Mouse (Mus musculus) G1E (cell line): ENCODE data around the gene Zdhhc13. TPM values are rescaled to one million over a fixed set of nuclear protein-coding genes. Genes with fewer than 3 reads are reported as not detected.

ENCODE experiments used
- ATAC-seq: 2 replicates; pipeline ENCODE4 v1.8.0; 2016; ENCODE audit warnings: mild to moderate bottlenecking; ENCODE audit not compliant: insufficient number of reproducible peaks, poor library complexity, low FRiP score, severe bottlenecking; ENCODE audit errors: extremely low read depth
- DNase-seq: peaks from one replicate; pipeline ENCODE4 v3.0.0; 2012; ENCODE audit warnings: low spot score
- H3K27me3 ChIP-seq: 2 replicates; pipeline ENCODE4 v1.6.1; 2012; ENCODE audit warnings: mild to moderate bottlenecking, low read length, inconsistent platforms; ENCODE audit not compliant: insufficient read depth
- H3K36me3 ChIP-seq: replicated peaks from 2 replicates; pipeline ENCODE3; 2012; ENCODE audit warnings: mild to moderate bottlenecking, inconsistent platforms
- H3K4me1 ChIP-seq: 2 replicates; pipeline ENCODE4 v1.6.1; 2012; ENCODE audit warnings: low read depth, low read length, inconsistent platforms, mixed read lengths; ENCODE audit not compliant: insufficient read depth
- H3K4me3 ChIP-seq: 2 replicates; pipeline ENCODE4 v1.5.1; 2012; ENCODE audit warnings: low read depth, mild to moderate bottlenecking, inconsistent platforms, low read length, moderate library complexity, mixed read lengths
- H3K9me3 ChIP-seq: replicated peaks from 2 replicates; pipeline ENCODE4 v1.6.1; 2012; ENCODE audit warnings: inconsistent platforms
- CTCF ChIP-seq: IDR thresholded peaks from 2 replicates; pipeline ENCODE4 v1.5.1; 2012; ENCODE audit warnings: low read depth, low read length, inconsistent platforms, mixed read lengths
- GATA1 ChIP-seq: IDR thresholded peaks from 2 replicates; pipeline ENCODE4 v1.6.1; 2012; ENCODE audit warnings: borderline replicate concordance, low read length, inconsistent platforms, mixed read lengths
- GATA2 ChIP-seq: IDR thresholded peaks from 2 replicates; pipeline ENCODE4 v1.6.1; 2012; ENCODE audit warnings: low read depth, low read length, inconsistent platforms, borderline replicate concordance
- POLR2AphosphoS5 ChIP-seq: IDR thresholded peaks from 2 replicates; pipeline ENCODE4 v1.6.1; 2012; ENCODE audit warnings: low read depth, low read length, inconsistent platforms; ENCODE audit not compliant: insufficient replicate concordance
- TAL1 ChIP-seq: conservative IDR thresholded peaks from 2 replicates; pipeline ENCODE4 v1.6.1; 2012; ENCODE audit warnings: low read depth, low read length, inconsistent platforms, mixed read lengths
- polyA plus RNA-seq: library from polyadenylated mRNA; stranded (reverse); fragments of >175 nt; gene quantifications from 2 replicates; pipeline ENCODE4 v1.2.3, GENCODE M21; 2012
- total RNA-seq, 2 experiments: library from RNA; stranded (forward) in 1 of 2; stranded (reverse) in 1 of 2; fragments of 200-1000 nt in 1 of 2; fragments of >200 nt in 1 of 2; fragmentation: Nextera tagmentation in 1 of 2; gene quantifications; 2 replicates each; pipeline ENCODE4 v1.2.3; 2014 to 2017

Zdhhc13 gene
- total and polyA plus RNA-seq, 3 experiments, result 6.5 to 37.5 (median 31.0) TPM

DNA sequence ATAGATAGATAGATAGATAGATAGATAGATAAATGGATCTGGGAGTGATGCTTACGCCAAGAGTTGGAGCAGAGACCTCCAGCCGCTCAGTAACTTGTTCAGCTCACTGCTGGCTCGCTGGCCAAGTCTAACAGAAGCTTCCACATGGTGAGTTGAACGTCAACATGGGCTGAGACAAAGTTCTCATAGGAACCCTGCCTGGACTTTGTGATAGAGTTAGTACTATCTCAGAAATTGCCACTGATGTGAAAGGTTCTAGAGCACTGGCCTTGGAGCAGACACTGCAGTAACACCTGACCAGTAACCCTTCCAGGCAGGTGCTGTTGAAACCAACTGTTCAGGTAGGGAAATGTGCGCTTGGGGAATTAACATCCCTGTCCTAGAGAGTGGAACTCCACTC lies 54.7 kb downstream of the Zdhhc13 start:
- Histone ChIP-seq H3K4me1 (no peaks in the 10 kb centered on the region), H3K27me3 (peaks cover 3% of the 10 kb centered on the region; the same call in 1 of the 2 replicates), H3K4me3 (no peak overlapping the region), H3K36me3 (no peaks in the 10 kb centered on the region), H3K9me3 (no peaks in the 10 kb centered on the region)
- no peak for DNase-seq
- ATAC-seq, result no peak
- TF ChIP-seq TAL1, result no peak
- no peak for TF ChIP-seq CTCF
- TF ChIP-seq GATA1, result no peak
- TF ChIP-seq POLR2AphosphoS5, result no peak
- TF ChIP-seq GATA2, result no peak

DNA sequence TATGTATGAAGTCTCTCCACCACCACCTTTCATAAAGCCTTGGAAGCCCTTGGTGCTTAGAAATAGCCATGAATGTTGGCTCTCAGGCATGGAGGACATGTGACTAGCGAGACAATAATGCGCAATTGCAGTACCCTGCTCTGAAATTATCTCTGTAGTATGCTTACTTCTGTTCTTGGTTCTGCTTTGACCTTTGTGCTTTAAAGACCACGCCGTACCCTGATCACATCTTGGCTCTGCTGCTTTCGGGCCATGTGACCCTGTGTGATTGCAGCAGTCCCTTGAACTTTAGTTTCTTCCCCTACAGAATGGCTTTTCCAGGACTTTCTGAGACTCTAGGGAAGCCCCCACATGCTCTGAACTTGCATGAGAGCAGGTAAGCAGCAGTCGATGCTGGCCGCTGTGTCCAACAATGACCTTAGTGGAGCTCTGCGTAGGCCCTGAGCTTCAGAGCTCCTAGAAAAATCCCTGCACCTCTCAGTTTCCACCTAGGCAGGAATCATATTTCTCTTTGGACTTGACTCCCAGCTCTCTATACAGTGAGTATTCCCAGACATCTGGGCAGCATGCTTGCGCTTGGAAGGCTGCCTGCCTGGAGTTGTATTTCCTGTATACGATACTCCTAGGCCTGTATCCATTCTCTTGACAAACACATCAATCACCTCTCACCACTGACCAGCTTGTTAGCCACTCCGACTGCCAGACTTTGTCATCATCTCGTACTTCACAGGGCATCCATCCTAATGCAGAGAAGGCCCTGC lies 56.6 kb downstream of the Zdhhc13 start:
- H3K4me1 ChIP-seq, result no peaks in the 10 kb centered on the region
- DNase-seq (no peak), ATAC-seq (no peak)
- H3K27me3 ChIP-seq, result no peaks in the 10 kb centered on the region
- TF ChIP-seq POLR2AphosphoS5 (no peak), CTCF (no peak), GATA2 (no peak), GATA1 (no peak), TAL1 (no peak)
- H3K4me3 ChIP-seq, result no peak overlapping the region
- no peaks in the 10 kb centered on the region for H3K36me3 ChIP-seq
- no peaks in the 10 kb centered on the region for H3K9me3 ChIP-seq

DNA sequence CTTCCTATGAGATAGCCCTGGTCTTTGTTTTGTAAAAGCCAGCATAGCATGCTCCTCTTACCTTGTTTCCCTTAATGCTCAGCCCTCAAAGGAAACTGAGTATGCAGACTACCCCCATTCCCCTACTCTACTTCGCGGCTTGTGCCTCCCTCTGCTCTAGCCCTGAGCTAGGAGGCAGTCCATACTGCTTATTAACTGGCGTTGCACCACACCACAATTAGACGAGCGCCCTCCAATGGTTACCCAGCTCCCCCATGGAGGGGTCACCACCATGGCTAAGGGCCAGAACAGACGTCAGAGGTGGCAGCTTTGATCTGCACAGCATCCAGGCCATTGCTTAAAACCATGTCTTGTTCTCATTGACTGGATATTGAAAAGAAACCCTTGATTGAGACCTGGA lies 58.0 kb downstream of the Zdhhc13 start:
- no peaks in the 10 kb centered on the region for H3K9me3 ChIP-seq
- H3K4me1 ChIP-seq, result no peaks in the 10 kb centered on the region
- ATAC-seq (no peak), DNase-seq (no peak)
- H3K36me3 ChIP-seq, result no peaks in the 10 kb centered on the region
- no peak overlapping the region for H3K4me3 ChIP-seq
- TF ChIP-seq POLR2AphosphoS5 (no peak), GATA1 (no peak), TAL1 (no peak), GATA2 (no peak), CTCF (no peak)
- no peaks in the 10 kb centered on the region for H3K27me3 ChIP-seq

DNA sequence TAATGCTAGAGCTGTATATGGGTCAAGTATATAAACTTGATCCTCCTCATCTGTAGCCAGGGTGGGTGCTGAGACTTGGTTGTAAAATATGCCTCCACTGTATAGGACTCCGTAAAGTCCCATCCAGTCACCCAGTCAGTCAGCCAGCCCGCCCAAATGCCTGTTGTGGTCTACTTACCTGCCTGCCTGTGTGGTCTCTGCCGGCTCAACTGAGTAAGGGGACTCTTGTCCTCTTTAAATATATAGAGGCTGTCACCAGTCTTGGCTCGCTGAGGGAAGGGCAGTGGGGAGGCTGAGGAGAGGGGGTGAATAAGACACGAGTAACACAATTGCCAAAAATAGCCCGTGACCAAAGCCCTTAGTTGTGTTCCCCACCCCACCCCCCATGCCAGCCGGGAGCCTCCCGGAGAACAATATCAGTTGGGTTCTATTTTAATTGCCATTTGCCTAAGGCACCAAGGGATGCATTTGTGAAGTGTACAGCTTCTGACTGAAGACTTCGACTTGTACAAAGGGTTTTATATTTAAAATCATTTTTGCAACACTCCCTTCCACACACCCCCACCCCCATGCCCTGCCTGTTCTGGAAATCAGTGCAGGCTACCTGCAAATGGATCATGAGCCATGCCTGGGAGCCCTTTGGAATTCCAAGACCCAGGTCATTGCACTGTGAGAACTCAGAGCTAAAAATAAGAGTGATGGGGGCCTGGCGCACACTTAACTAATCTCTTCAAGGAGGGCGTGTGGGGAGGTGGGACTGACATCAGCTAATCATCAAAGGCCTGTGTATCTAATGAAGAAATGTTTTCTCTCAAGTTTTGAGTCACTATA lies 59.2 kb downstream of the Zdhhc13 start, which contains the start of gene Csrp3:
Gene Csrp3, minus strand, starts transcription at position 214 of the 831 bp plus-strand sequence.
- Histone ChIP-seq H3K9me3 (no peaks in the 10 kb centered on the region), H3K4me1 (no peaks in the 10 kb centered on the region), H3K4me3 (no peak within 1 kb of the TSS), H3K36me3 (no peaks in the 10 kb centered on the region), H3K27me3 (no peaks in the 10 kb centered on the region)
- ATAC-seq (no peak), DNase-seq (no peak)
- TF ChIP-seq GATA1, result no peak
- TF ChIP-seq POLR2AphosphoS5, result no peak
- no peak for TF ChIP-seq TAL1
- no peak for TF ChIP-seq CTCF
- no peak for TF ChIP-seq GATA2

DNA sequence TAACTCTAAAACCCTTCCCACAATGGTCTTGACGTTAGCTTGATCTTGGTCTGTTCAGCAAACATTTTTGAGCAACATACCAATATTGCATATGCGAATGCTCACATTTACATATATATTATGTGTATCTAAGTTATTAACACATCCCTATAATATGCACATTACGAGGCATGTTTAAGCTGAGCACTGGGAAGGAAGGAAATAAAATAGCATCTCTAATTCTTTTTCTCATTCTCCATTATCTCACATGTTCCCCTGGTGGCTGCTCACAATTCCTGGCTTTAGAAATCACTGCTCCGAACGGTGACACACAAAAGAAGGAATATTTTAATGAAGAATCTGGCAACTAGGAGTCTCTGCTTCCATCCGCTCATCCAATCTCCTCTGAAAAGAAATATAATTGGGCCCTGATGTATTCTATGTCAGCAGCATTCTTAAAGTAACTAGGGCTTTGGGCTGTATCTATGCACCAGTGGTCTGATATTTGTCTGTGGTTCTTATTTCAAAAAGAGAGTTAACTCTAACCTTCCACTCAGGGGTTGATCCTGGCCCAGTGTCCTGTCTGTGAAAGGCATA lies 62.8 kb downstream of the Zdhhc13 start:
- Histone ChIP-seq H3K4me1 (no peaks in the 10 kb centered on the region), H3K27me3 (no peaks in the 10 kb centered on the region), H3K36me3 (no peaks in the 10 kb centered on the region), H3K9me3 (no peaks in the 10 kb centered on the region), H3K4me3 (no peak overlapping the region)
- no peak for DNase-seq
- no peak for ATAC-seq
- TF ChIP-seq GATA2 (no peak), POLR2AphosphoS5 (no peak), TAL1 (no peak), GATA1 (no peak), CTCF (no peak)

DNA sequence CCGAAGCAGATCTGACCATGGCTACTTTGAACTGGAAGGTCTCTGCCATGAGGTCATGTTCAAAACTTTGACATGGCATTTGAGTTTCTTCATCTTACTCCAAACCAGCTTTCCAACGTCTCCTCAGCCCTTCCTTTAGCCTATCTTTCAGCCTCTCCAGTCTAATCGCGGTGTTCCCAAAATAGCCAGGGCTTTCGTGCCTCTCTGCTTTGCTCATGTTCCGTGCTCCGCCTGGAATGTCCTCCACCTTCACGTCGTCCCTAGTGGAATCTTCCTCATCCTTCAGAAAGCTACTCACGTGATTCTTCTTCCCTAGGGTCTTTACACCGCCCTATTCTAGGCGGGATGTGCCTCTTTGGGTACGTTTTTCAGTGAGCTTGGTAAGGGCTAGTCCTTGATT lies 64.7 kb downstream of the Zdhhc13 start:
- TF ChIP-seq POLR2AphosphoS5 (no peak), GATA1 (no peak), TAL1 (no peak), CTCF (no peak), GATA2 (no peak)
- Histone ChIP-seq H3K27me3 (no peaks in the 10 kb centered on the region), H3K4me3 (no peak overlapping the region), H3K36me3 (no peaks in the 10 kb centered on the region), H3K4me1 (no peaks in the 10 kb centered on the region), H3K9me3 (no peaks in the 10 kb centered on the region)
- DNase-seq, result no peak
- no peak for ATAC-seq
